Mouse (Mus musculus) Patski (cell line): Measurements from ENCODE around the gene Macrod2. TPM values are rescaled to one million over a fixed set of nuclear protein-coding genes. Genes with fewer than 3 reads are reported as not detected.

Experiments
- ATAC-seq: fragments of 100-300 bp; one replicate; pipeline ENCODE4 v1.8.0; 2021
- CTCF ChIA-PET: fragments of 350-600 bp; sonication (Branson Sonifier 250); formaldehyde crosslinking; loops from one replicate; lab custom pipeline; 2022; ENCODE audit warnings: inconsistent platforms; lab: Charles Lee
- POLR2A ChIA-PET: fragments of 350-600 bp; sonication (Branson Sonifier 250); formaldehyde crosslinking; loops from one replicate; lab custom pipeline; 2022; ENCODE audit warnings: antibody characterized with exemption, inconsistent platforms; lab: Charles Lee
- DNase-seq: peaks from one replicate; pipeline ENCODE4 v3.0.0-alpha.2; 2011; ENCODE audit warnings: low read depth, low spot score
- H3K27me3 ChIP-seq: fragments of 371-371 bp; one replicate; pipeline ENCODE4 v1.5.1; 2021
- CTCF ChIP-seq: fragments of 100-300 bp; IDR thresholded peaks from one replicate; pipeline ENCODE4 v1.5.1; 2021
- in situ Hi-C: fragments of 300-500 bp; cut with MboI; formaldehyde crosslinking; loops from 3 replicates; pipeline ENCODE4 v1.11.1; 2018; ENCODE audit warnings: low pct_unique_long_range_greater_than_20kb, mixed read lengths
- polyA plus RNA-seq: library from polyadenylated mRNA; unstranded; gene quantifications from one replicate; pipeline ENCODE4 v1.2.3, GENCODE M21; 2021

The Macrod2 gene
- polyA plus RNA-seq, 1 experiment from 2014 or later: 5.1 TPM

DNA sequence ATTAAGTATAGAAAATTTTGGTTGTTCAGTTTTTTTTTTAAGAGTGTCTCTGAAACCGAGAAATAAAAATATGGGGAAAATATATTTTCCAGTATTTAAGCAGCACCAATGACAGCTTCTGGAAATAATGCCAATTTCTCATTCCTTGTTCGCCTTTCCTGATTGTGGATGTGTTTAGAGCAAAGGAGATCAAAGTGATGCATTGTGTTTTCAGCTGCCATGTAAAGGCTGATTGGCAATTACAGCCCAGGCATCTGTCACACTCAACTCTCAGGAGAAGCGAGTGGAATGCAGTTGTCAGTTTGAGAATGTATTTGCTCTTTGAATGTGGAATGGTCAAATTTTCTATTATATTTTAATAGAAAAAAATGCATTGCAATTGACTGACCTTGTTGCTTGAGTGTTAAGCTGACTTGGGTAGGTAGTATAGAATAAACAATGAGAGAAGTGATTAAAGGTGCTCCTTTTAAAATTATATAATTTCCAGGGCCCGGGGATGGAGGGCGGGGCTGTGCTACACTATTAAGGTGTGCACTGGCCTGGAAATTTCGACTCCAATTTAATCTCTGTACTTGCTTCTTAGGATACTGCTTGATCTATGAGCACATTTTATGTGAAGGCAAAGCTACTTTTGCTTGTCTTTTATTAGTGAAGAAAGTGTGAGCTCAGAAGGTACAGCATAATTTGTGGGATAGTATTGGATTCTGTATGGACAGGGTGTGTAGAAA lies 629.4 kb downstream of the Macrod2 start:
- CTCF ChIA-PET: interaction anchor here (1.9 to 2.3 kb wide), 2 partner anchors 15 to 24 kb away, joined by 5 to 8 read pairs; no protein-coding TSS in a partner anchor
- no peak for DNase-seq
- no peak for TF ChIP-seq CTCF

DNA sequence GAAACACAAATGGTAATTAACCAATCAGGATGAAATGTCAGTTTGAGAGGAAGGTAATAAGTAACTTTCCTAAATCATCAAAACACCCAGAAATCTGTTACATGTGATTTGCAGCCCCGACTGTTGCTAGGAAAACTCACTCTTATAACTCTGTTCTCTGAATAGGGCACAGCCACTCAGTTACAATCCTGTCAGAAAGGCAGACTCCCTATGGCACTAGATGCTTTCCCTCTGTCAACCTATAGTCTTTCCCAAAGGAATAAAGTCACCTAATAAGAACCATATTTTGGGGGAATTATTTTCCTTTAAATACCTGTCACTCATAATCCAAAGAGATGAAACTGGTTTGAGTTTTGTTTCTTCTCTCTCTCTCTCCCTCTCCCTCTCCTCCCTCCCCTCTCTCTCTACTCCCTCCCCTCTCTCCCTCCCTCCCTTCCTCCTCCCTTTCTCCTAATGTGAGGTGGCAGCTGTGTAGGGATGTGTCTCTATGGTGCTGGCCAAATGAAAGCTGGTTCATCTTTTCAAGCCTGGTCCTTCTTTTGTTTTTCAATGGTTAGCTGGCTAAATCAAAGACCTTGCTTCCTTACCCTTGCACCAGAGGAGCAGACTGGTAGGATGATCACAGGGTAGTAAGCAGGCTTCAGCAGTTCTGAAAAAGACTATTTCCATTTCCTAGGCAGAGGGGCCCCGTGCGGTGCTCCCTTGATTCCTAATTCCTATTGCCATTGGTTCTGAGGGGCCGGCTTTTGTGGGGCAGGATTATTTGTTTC lies 661.8 kb downstream of the Macrod2 start:
- ATAC-seq: no peak

More for the DNA sequence above, 629.4 kb downstream of the Macrod2 start:
- no peaks in the 10 kb centered on the region for H3K27me3 ChIP-seq
- POLR2A ChIA-PET: no interaction called here
- no peak for ATAC-seq
- in situ Hi-C loops: no loop called here

DNA sequence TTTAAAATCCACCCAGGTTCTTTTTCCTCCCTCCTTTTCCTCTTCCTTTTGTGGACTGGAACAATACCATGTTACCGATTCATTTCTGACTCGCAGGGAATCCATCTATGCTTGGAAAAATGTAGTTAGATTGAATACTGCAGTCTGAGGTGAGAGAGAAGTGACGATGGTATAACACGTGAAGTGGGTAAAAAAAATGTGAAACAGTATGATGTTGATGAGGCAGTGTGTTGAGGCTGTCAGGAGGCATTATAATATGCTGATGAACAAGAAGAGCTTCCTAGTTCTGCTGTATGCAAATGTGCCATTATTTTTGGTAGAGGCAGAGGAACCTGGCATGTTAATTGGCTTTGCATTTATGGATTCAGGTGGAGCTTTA lies 662.3 kb downstream of the Macrod2 start:
- CTCF ChIA-PET: no interaction called here
- in situ Hi-C loops: no loop called here
- ATAC-seq: no peak
- DNase-seq: no peak
- TF ChIP-seq CTCF: no peak
- H3K27me3 ChIP-seq: no peaks in the 10 kb centered on the region
- POLR2A ChIA-PET: no interaction called here

More for the DNA sequence above, 661.8 kb downstream of the Macrod2 start:
- DNase-seq: no peak
- ChIA-PET CTCF (no interaction called here), POLR2A (no interaction called here)
- no peak for TF ChIP-seq CTCF
- no peaks in the 10 kb centered on the region for H3K27me3 ChIP-seq
- in situ Hi-C loops: no loop called here

DNA sequence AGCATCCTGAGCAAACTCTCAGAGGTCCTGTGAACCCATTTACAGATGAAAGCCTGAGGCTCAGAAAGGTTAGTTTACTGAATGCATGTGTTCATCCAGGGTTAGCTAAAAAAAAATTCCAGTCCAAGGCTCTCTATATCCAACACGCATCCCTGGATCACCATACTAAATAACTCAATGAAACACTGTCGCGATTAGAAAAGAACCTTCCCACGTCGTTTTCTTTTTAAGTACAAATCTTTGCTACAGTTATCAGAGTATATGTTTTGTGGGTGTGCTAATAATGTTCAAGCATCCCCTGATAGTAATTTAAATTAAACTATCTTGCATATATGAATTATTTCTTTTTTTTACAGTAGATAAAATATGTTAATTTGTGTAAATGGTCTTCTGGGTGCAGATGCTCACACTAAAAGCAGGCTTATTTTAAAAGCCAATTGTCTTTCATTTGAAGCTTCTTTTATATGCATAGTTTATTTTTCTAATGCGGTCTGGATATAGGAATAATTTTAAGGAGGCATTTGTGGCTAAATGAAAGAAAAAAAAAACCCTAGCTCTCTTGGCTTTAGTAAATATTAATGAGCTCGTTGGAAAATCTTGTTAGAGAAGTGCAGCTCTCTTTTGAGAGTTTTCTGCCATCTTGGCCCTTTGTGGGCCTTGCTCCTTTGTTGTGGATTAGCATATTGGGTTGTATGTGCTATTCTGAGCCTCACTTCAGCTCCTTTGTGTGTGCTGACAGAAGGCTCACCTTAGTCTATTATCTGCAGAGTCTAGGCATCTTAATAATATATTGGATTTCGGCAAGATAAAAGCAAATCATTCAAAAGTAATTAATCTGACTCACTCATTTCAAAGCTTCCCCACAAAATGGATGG lies 679.1 kb downstream of the Macrod2 start:
- no peak for TF ChIP-seq CTCF
- CTCF ChIA-PET: no interaction called here
- ATAC-seq (no peak), DNase-seq (no peak)
- POLR2A ChIA-PET: no interaction called here
- H3K27me3 ChIP-seq: no peaks in the 10 kb centered on the region
- in situ Hi-C loops: no loop called here

DNA sequence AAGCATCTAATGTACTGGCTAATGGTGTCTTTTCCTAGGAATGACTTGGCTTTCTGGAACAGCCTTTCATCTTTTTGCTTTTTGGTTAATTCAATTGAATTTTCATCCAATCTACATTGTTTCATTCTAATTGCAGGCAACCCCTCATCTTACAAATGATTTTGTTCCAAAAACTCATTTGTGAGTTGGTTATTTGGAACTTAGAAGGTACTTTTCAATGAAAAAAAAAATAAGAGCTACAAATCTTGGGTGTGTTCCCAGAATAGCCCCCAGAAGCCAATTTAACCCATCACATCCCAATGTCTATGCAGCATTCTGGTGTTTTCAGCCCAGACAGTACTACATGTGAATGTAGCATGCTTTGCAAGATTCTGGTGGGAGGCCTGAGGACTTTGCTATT lies 683.1 kb downstream of the Macrod2 start:
- POLR2A ChIA-PET: no interaction called here
- H3K27me3 ChIP-seq: no peaks in the 10 kb centered on the region
- no peak for TF ChIP-seq CTCF
- ATAC-seq (no peak), DNase-seq (no peak)
- CTCF ChIA-PET: interaction anchor here (1.3 to 1.4 kb wide), 2 partner anchors 11 to 23 kb away, joined by 4 read pairs; no protein-coding TSS in a partner anchor
- in situ Hi-C loops: no loop called here

DNA sequence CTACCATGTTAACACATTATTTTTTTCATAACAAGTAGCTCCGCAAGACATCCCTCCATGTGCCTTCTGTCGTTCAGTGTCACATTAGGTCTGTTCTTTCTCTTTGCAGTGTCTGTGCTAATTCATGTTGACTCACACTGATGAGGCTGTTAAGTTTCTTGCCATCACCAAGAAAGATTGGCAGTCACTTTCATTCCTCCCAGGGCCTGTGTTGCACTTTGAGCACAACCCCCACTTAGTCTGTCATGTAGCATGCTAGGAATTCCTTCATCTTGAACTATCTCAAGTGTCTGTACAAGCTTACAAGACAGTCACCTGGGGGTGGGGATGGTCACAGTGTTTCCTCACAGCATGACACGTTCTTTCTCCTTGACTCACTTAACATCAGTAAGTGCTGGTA lies 696.2 kb downstream of the Macrod2 start:
- no peak for DNase-seq
- no peak for ATAC-seq
- ChIA-PET CTCF (no interaction called here), POLR2A (no interaction called here)
- no peak for TF ChIP-seq CTCF
- in situ Hi-C loops: no loop called here
- H3K27me3 ChIP-seq: no peaks in the 10 kb centered on the region

DNA sequence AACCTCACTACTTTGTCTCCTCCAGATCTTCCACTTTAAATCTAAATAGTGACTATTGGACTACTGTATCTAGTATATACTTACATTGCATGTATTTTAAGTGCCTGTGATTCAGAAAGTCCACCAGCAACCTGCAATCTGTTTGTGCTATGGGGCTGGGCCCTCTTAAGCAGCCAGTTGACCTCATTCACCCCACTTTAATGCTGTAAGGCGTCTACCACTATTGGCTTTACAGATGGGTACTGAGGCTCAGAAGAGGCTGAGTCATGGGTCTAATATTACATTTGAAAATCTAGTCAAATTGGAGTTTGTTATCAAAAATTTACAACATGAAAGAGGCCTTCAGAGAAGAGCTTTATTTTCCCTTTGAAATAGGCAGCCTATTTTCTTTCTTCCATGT lies 722.5 kb downstream of the Macrod2 start:
- in situ Hi-C loops: no loop called here
- no peak for DNase-seq
- ChIA-PET CTCF (no interaction called here), POLR2A (no interaction called here)
- H3K27me3 ChIP-seq: no peaks in the 10 kb centered on the region
- no peak for TF ChIP-seq CTCF
- ATAC-seq: no peak

DNA sequence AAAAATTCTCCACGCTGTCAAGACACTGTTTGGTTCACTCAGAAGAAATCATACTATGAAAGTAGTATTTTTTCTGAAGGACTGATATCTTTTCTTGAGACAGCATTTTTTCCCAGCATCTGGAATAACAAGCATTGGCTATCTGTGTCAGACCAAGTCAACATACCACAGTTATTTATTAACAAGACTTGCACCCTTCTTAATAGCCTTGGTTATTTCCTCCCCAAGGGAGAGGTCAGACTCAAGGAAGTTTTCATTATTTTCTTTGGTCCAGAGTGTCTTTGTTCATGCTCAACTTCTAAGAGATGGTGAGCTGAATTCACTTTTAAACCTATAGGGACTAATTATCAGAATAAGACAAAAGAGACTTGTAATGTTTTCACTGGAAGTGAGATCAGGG lies 728.8 kb downstream of the Macrod2 start:
- ChIA-PET CTCF (no interaction called here), POLR2A (no interaction called here)
- DNase-seq (no peak), ATAC-seq (no peak)
- no peak for TF ChIP-seq CTCF
- no peaks in the 10 kb centered on the region for H3K27me3 ChIP-seq
- in situ Hi-C loops: no loop called here

DNA sequence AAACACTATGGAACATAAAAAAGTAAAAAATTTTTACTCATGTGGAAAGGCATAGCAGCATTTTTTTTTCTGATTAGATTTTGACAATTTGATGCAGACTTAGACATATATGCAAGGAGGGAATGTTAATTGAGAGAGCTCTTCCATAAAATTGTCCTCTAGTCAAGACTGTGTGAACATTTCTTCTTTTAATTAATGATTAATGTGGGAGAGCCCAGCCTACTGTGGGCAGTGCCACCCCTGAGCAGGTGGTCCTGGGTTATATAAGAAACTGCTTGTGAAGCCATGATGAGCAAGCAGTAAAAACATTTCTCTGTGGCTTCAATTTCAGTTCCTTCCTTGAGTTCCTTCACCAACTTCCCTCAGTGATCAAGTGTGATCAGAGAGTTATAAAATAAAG lies 730.5 kb downstream of the Macrod2 start:
- ChIA-PET POLR2A (no interaction called here), CTCF (no interaction called here)
- TF ChIP-seq CTCF: no peak
- DNase-seq (no peak), ATAC-seq (no peak)
- no peaks in the 10 kb centered on the region for H3K27me3 ChIP-seq
- in situ Hi-C loops: loop anchor here (5.0 kb wide), 1 partner anchor 52 kb away; no protein-coding TSS in a partner anchor

DNA sequence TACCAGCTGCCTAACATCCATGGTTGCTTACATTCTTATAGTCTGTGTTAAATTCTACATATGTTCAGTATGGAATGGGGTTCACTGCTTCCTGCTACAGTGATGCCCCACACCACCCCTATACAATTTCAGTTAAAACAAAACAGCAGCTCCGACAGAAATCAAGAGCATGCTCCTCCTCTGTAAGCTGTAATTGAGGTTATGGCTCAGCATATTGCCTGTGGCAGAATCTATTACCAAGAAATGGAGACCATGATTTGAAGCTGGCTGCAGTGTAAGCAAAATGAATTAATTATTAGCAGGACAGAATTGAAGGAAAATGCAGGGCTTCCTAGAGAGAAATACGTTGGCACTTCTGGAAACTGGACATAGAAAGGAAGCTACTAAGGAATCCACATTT lies 747.2 kb downstream of the Macrod2 start:
- H3K27me3 ChIP-seq: no peaks in the 10 kb centered on the region
- CTCF ChIA-PET: interaction anchor here (1.0 kb wide), 1 partner anchor 133 kb away, joined by 3 read pairs; no protein-coding TSS in a partner anchor
- ATAC-seq (no peak), DNase-seq (no peak)
- in situ Hi-C loops: no loop called here
- no peak for TF ChIP-seq CTCF
- POLR2A ChIA-PET: no interaction called here
